Mouse (Mus musculus) neural tube, embryonic 13.5 days (tissue): ENCODE results near the gene Wfdc10. TPM values are rescaled to one million over a fixed set of nuclear protein-coding genes. Genes with fewer than 3 reads are reported as not detected.

Experiments
- ATAC-seq: fragments of 200-750 bp; cut with Nextera tagmentation; 2 replicates; pipeline ENCODE4 v1.8.0; 2017; ENCODE audit warnings: low read depth, mild to moderate bottlenecking, moderate TSS enrichment, moderate library complexity
- H3K27ac ChIP-seq: fragments of 300-500 bp; sonication (generic); replicated peaks from 2 replicates; pipeline ENCODE4 v1.5.1; 2015; ENCODE audit warnings: moderate library complexity, mild to moderate bottlenecking, inconsistent platforms
- H3K27me3 ChIP-seq: fragments of 300-500 bp; sonication (generic); 2 replicates; pipeline ENCODE4 v1.6.1; 2015; ENCODE audit warnings: mild to moderate bottlenecking, inconsistent platforms
- H3K36me3 ChIP-seq: fragments of 300-500 bp; sonication (generic); 2 replicates; pipeline ENCODE4 v1.6.1; 2015; ENCODE audit warnings: mild to moderate bottlenecking, inconsistent platforms
- H3K4me1 ChIP-seq: fragments of 300-500 bp; sonication (generic); replicated peaks from 2 replicates; pipeline ENCODE4 v1.6.1; 2015; ENCODE audit warnings: inconsistent platforms
- H3K4me2 ChIP-seq: fragments of 300-500 bp; sonication (generic); 2 replicates; pipeline ENCODE4 v1.6.1; 2015; ENCODE audit warnings: inconsistent platforms, mild to moderate bottlenecking, moderate library complexity
- H3K4me3 ChIP-seq: fragments of 300-500 bp; sonication (generic); 2 replicates; pipeline ENCODE4 v1.5.1; 2015; ENCODE audit warnings: mild to moderate bottlenecking, inconsistent platforms
- H3K9ac ChIP-seq: fragments of 300-500 bp; sonication (generic); 2 replicates; pipeline ENCODE4 v1.6.1; 2015; ENCODE audit warnings: moderate library complexity, mild to moderate bottlenecking, inconsistent platforms
- H3K9me3 ChIP-seq: fragments of 300-500 bp; sonication (generic); 2 replicates; pipeline ENCODE4 v1.6.1; 2016; ENCODE audit warnings: inconsistent platforms
- WGBS: fragments of 180-500 bp; shearing (Covaris S2); methylation state at CpG from one replicate; pipeline ENCODE4 v1.1.7; 2015; 5-methylcytosine and 5-hydroxymethylcytosine counted together
- polyA plus RNA-seq: library from polyadenylated mRNA; unstranded; fragments of >200 nt; fragmentation: Nextera tagmentation; extraction: Ambion mirVana; gene quantifications from 2 replicates; pipeline ENCODE4 v1.2.1, GENCODE M21; 2015

Gene Wfdc10
- polyA plus RNA-seq, 1 experiment from 2014 or later, result not detected

DNA sequence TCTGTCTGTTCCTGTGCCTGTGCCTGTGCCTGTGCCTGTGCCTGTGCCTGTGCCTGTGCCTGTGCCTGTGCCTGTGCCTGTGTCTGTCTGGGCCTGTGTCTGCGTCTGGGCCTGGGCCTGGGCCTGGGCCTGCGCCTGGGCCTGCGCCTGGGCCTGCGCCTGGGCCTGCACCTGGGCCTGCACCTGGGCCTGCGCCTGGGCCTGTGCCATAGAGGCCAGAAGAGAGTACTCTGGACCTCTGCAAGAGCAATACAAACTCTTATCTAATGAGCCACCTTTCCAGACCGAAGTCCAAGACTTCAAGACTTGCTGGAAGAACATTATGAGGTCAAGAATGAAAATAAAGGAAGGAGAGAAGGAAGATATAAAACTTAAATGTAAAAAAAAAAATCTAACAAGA is 49.5 kb downstream of the Wfdc10 start:
- ATAC-seq, result no peak
- no peaks in the 10 kb centered on the region for H3K9me3 ChIP-seq
- WGBS, result 87% methylated on average over 6 of the region's 6 CpGs
- no peaks in the 10 kb centered on the region for H3K36me3 ChIP-seq
- no peak overlapping the region for H3K4me3 ChIP-seq
- no peak overlapping the region for H3K9ac ChIP-seq
- H3K4me1 ChIP-seq, result no peaks in the 10 kb centered on the region
- H3K27me3 ChIP-seq, result no peaks in the 10 kb centered on the region
- H3K27ac ChIP-seq, result no peak overlapping the region
- H3K4me2 ChIP-seq, result no peak overlapping the region

DNA sequence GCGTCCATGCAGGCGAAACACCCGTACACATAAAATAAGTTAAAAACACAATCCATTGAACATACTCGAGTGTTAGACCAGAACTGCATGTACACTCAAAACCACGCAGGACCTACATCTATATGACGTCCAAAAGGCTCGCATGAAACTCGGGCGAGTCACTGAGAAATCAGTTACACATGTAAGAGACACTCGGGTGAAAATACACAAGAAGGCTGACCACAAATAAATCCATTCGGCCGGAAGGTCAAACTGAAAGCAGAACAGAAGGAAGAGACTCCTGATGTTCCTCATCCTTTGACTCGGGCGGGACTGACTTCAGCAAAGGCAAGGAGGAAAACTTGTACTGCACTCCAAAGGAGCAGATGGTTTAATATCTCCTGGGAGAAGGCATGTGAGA is 50.1 kb downstream of the Wfdc10 start:
- Histone ChIP-seq H3K36me3 (no peaks in the 10 kb centered on the region), H3K27ac (no peak overlapping the region), H3K4me1 (no peaks in the 10 kb centered on the region), H3K4me2 (no peak overlapping the region), H3K27me3 (no peaks in the 10 kb centered on the region), H3K9me3 (no peaks in the 10 kb centered on the region), H3K9ac (no peak overlapping the region), H3K4me3 (no peak overlapping the region)
- 91% methylated on average over 14 of the region's 14 CpGs for WGBS
- no peak for ATAC-seq

Other genes starting within 250 kb of the Wfdc10 start
- gene Sdc4, start 212.2 kb upstream of the Wfdc10 start, polyA plus RNA-seq, result 9.4 and 12.1 TPM in 2 replicates
- 71.2 and 77.5 TPM in 2 replicates for gene Sys1, start 199.1 kb upstream of the Wfdc10 start, polyA plus RNA-seq
- gene Gm20458, start 195.1 kb upstream of the Wfdc10 start, polyA plus RNA-seq, result 3.3 and 7.7 TPM in 2 replicates
- not detected in 2 replicates for gene Trp53tg5, start 182.3 kb upstream of the Wfdc10 start, polyA plus RNA-seq
- 10.3 and 11.9 TPM in 2 replicates for gene Dbndd2, start 169.9 kb upstream of the Wfdc10 start, polyA plus RNA-seq
- 69.1 and 71.8 TPM in 2 replicates for gene Pigt, start 158.5 kb upstream of the Wfdc10 start, polyA plus RNA-seq
- gene Wfdc2, start 93.6 kb upstream of the Wfdc10 start, polyA plus RNA-seq, result 2.2 and 4.2 TPM in 2 replicates
- not detected in 2 replicates for gene Spint3, start 82.6 kb upstream of the Wfdc10 start, polyA plus RNA-seq
- not detected in 2 replicates for gene Wfdc6a, start 70.6 kb upstream of the Wfdc10 start, polyA plus RNA-seq
- not detected in 2 replicates for gene Eppin, start 62.5 kb upstream of the Wfdc10 start, polyA plus RNA-seq
- not detected in 2 replicates for gene Wfdc6b, start 42.5 kb upstream of the Wfdc10 start, polyA plus RNA-seq
- gene Wfdc8, start 42.4 kb upstream of the Wfdc10 start, polyA plus RNA-seq, result not detected in 2 replicates
- not detected in 2 replicates for gene Wfdc16, start 17.2 kb upstream of the Wfdc10 start, polyA plus RNA-seq
- gene Wfdc9, start 537 bp downstream of the Wfdc10 start, polyA plus RNA-seq, result not detected in 2 replicates
- gene Wfdc11, start 18.0 kb downstream of the Wfdc10 start, polyA plus RNA-seq, result not detected in 2 replicates
- not detected in 2 replicates for gene Wfdc13, start 29.1 kb downstream of the Wfdc10 start, polyA plus RNA-seq
- not detected in 2 replicates for gene Spint4, start 42.5 kb downstream of the Wfdc10 start, polyA plus RNA-seq
- gene Spint5, start 59.3 kb downstream of the Wfdc10 start, polyA plus RNA-seq, result not detected in 2 replicates
- 1.0 and 1.2 TPM in 2 replicates for gene Wfdc3, start 89.9 kb downstream of the Wfdc10 start, polyA plus RNA-seq
- 67.1 and 71.4 TPM in 2 replicates for gene Dnttip1, start 89.9 kb downstream of the Wfdc10 start, polyA plus RNA-seq
- 80.8 and 108 TPM in 2 replicates for gene Ube2c, start 113.9 kb downstream of the Wfdc10 start, polyA plus RNA-seq
- 9.3 and 25.7 TPM in 2 replicates for gene Tnnc2, start 123.9 kb downstream of the Wfdc10 start, polyA plus RNA-seq
- 17.1 and 22.9 TPM in 2 replicates for gene Snx21, start 129.8 kb downstream of the Wfdc10 start, polyA plus RNA-seq
- 20.3 and 21.5 TPM in 2 replicates for gene Acot8, start 148.8 kb downstream of the Wfdc10 start, polyA plus RNA-seq
- 14.2 and 16.7 TPM in 2 replicates for gene Zswim3, start 149.1 kb downstream of the Wfdc10 start, polyA plus RNA-seq
- 22.3 and 23.7 TPM in 2 replicates for gene Zswim1, start 166.6 kb downstream of the Wfdc10 start, polyA plus RNA-seq
- gene Spata25, start 172.5 kb downstream of the Wfdc10 start, polyA plus RNA-seq, result not detected in 2 replicates
- gene Ctsa, start 176.8 kb downstream of the Wfdc10 start, polyA plus RNA-seq, result 97.5 and 109 TPM in 2 replicates
- 4.9 and 5.4 TPM in 2 replicates for gene Neurl2, start 177.4 kb downstream of the Wfdc10 start, polyA plus RNA-seq
- gene Pltp, start 201.7 kb downstream of the Wfdc10 start, polyA plus RNA-seq, result 126 and 132 TPM in 2 replicates
- 80.8 and 93.1 TPM in 2 replicates for gene Pcif1, start 223.3 kb downstream of the Wfdc10 start, polyA plus RNA-seq